Mouse (Mus musculus) T-cell, adult 2 months (primary cell): ENCODE measurements at regions not wholly inside any gene's neighbourhood (a gene's known extent, or its start where the extent isn't known, plus 50 kb on each side); places are given as distances from the start of the nearest gene placed in this dataset.

ENCODE experiments used
- DNase-seq: peaks from one replicate; pipeline ENCODE4 v3.0.0; 2022; ENCODE audit warnings: low spot score

- no peak for DNase-seq
Measured at GRCm38 (mm10) chr6:52481975-52482374, 158.2 kb downstream of the Hibadh start.

GRCm38 (mm10) chr6:52486146-52486545, 154.0 kb downstream of the Hibadh start:
- DNase-seq = no peak

GRCm38 (mm10) chr6:52486655-52487054, 153.5 kb downstream of the Hibadh start:
- no peak for DNase-seq

DNA sequence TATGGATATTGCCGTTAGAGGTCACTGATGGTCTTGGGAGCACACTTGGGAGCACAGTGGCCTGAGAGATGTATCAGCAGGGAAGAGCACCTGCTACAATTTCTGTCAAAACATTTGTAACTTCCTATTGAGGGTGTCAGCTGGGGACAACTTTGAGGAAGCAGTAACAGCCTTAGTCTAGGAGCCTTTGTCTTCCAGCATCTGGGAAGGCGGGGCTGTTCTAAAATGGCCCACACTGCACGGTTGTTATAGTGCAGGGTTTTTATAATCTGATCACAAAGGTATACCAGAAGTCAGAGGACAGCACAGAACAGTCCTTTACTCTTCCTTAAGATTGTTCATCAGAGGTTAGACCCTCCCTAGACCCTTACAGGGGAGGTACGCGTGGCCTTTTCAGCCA, 152.3 kb downstream of the Hibadh start:
- no peak for DNase-seq

DNA sequence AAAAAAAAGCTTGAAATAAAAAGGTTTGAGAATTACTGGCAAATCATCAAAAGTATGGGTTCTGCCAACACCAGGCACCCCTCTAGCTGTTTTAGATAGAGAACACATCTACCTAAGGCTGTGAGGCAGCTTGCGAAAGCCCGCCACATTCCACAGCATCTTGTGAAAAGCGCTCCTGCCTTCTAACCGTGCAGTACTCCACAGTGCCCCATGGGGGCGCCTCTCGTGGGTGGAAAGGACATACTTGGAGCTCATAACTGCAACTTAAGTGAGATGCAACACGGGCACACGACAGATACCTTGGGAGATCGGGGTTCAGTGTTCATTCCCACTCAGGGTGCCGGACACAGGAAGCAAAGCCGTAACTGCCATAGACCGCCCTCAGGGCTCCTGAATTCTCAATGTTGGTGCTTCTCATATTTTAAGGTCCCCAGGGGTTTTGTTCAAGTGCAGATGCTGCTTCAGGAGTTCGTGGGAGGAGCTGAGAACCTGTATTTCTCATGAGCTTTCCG, 149.9 kb downstream of the Hibadh start:
- no peak for DNase-seq

GRCm38 (mm10) chr6:52495301-52495700, 144.9 kb downstream of the Hibadh start:
- DNase-seq = no peak

GRCm38 (mm10) chr6:52495855-52496254, 144.3 kb downstream of the Hibadh start:
- DNase-seq = no peak
